Mouse (Mus musculus): Measurements from ENCODE around the gene Epn3. TPM values are rescaled to one million over a fixed set of nuclear protein-coding genes. Genes with fewer than 3 reads are reported as not detected.

The Epn3 gene
- total and polyA plus RNA-seq, 3 experiments, result 0.04 to 0.19 TPM; not detected in 1

- Histone ChIP-seq H3K4me1 (ENCODE audit: control insufficient read depth in 1 of 2, insufficient read depth in 2 of 2) (peaks cover 9 to 31% of the 10 kb centered on the region in 2 experiments), H3K27ac (ENCODE audit: insufficient read depth, low read depth) (no peak overlapping the region), H3K79me2 (replicated peaks; ENCODE audit: control insufficient read depth, extremely low read depth, insufficient read depth, poor library complexity, severe bottlenecking) (no peaks in the 10 kb centered on the region), H3K9ac (ENCODE audit: insufficient read depth, low read depth) (no peak overlapping the region), H3K4me2 (ENCODE audit: insufficient read depth, low read depth, poor library complexity, severe bottlenecking) (no peak overlapping the region), H3K4me3 (replicated peaks in 1 of 3; ENCODE audit: low read depth in 2 of 3, low read length in 2 of 3, poor library complexity in 1 of 3) (no peak overlapping the region), H3K27me3 (replicated peaks) (peaks cover 11% of the 10 kb centered on the region), H3K36me3 (replicated peaks in 1 of 2; ENCODE audit: control insufficient read depth in 1 of 2, insufficient read depth in 1 of 2, low read length in 1 of 2) (no peaks in the 10 kb centered on the region), H3K9me3 (replicated peaks; ENCODE audit: low read length) (no peaks in the 10 kb centered on the region)
- no peak for DNase-seq (ENCODE audit: extremely low read depth)
- TF ChIP-seq RAD21 (IDR thresholded peaks at IDR 0.05; ENCODE audit: low read depth, low read length) (no peak), CTCF (conservative IDR thresholded peaks at IDR 0.05 in 1 of 2, IDR thresholded peaks at IDR 0.05 in 1 of 2; ENCODE audit: low read depth in 2 of 2, low read length in 2 of 2) (no peak), RCOR1 (conservative IDR thresholded peaks at IDR 0.05; ENCODE audit: low read depth, low read length) (no peak)
- in situ Hi-C loops (cut with MboI; ENCODE audit: low pct_ligation_motif_present, low pct_unique_long_range_greater_than_20kb, low sequenced_read_pairs) (no loop called here), dilution Hi-C loops (cut with MboI; ENCODE audit: extremely low pct_ligation_motif_present, extremely low pct_unique_long_range_greater_than_20kb, low sequenced_read_pairs) (no loop called here)
These were observed 48.5 kb downstream of the Epn3 start for GRCm38 (mm10) chr11:94451091-94451773.

DNA sequence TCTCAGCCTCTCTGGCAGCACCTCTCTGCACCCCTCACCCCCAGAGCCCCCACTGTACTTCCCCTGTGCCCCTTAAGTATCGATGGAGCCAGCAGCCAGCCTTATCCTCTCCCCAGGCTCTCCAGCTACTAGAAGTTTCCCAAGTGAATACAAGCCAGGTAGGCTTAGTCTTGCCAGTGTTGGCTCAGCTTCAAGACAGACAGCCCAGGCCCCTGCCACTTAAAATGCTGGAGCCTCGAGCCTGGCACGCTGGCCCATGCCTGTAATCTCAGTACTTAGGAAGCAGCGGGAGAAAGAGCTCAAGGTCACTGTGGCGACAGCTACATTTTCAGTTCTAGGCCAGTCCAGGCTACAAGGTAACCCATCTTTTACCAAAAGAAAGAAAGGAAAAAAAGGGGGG lies 49.9 kb downstream of the Epn3 start:
- no peaks in the 10 kb centered on the region for H3K9me3 ChIP-seq (replicated peaks; ENCODE audit: low read length)
- no peak overlapping the region for H3K27ac ChIP-seq (ENCODE audit: insufficient read depth, low read depth)
- no peaks in the 10 kb centered on the region for H3K36me3 ChIP-seq (replicated peaks in 1 of 2; ENCODE audit: control insufficient read depth in 1 of 2, insufficient read depth in 1 of 2, low read length in 1 of 2)
- in situ Hi-C loops (cut with MboI; ENCODE audit: low pct_ligation_motif_present, low pct_unique_long_range_greater_than_20kb, low sequenced_read_pairs), result no loop called here
- H3K4me3 ChIP-seq (replicated peaks in 1 of 3; ENCODE audit: low read depth in 2 of 3, low read length in 2 of 3, poor library complexity in 1 of 3), result no peak overlapping the region
- no peak for DNase-seq (ENCODE audit: extremely low read depth)
- H3K4me2 ChIP-seq (ENCODE audit: insufficient read depth, low read depth, poor library complexity, severe bottlenecking), result no peak overlapping the region
- H3K79me2 ChIP-seq (replicated peaks; ENCODE audit: control insufficient read depth, extremely low read depth, insufficient read depth, poor library complexity, severe bottlenecking), result no peaks in the 10 kb centered on the region
- no peak overlapping the region for H3K9ac ChIP-seq (ENCODE audit: insufficient read depth, low read depth)
- TF ChIP-seq MAZ (IDR thresholded peaks at IDR 0.05; ENCODE audit: low read depth, low read length), result no peak
- no peak for TF ChIP-seq ZKSCAN1 (IDR thresholded peaks at IDR 0.05; ENCODE audit: borderline replicate concordance, low read depth, low read length)
- TF ChIP-seq RAD21 (IDR thresholded peaks at IDR 0.05; ENCODE audit: low read depth, low read length), result no peak
- TF ChIP-seq IRF4 (IDR thresholded peaks at IDR 0.05; ENCODE audit: low read depth, low read length), result no peak
- TF ChIP-seq NRF1 (IDR thresholded peaks at IDR 0.05; ENCODE audit: low read depth, low read length), result no peak
- TF ChIP-seq JUN (IDR thresholded peaks at IDR 0.05; ENCODE audit: insufficient read depth, low read depth, low read length), result no peak
- no peak for TF ChIP-seq UBTF (IDR thresholded peaks at IDR 0.05; ENCODE audit: low read depth, low read length)
- H3K4me1 ChIP-seq (ENCODE audit: control insufficient read depth in 1 of 2, insufficient read depth in 2 of 2), result peaks cover 4 to 25% of the 10 kb centered on the region in 2 experiments
- peaks cover 15% of the 10 kb centered on the region for H3K27me3 ChIP-seq (replicated peaks)
- dilution Hi-C loops (cut with MboI; ENCODE audit: extremely low pct_ligation_motif_present, extremely low pct_unique_long_range_greater_than_20kb, low sequenced_read_pairs), result no loop called here

- Histone ChIP-seq H3K79me2 (replicated peaks; ENCODE audit: control insufficient read depth, extremely low read depth, insufficient read depth, poor library complexity, severe bottlenecking) (no peaks in the 10 kb centered on the region), H3K4me1 (ENCODE audit: control insufficient read depth in 1 of 2, insufficient read depth in 2 of 2) (peaks cover 5 to 24% of the 10 kb centered on the region in 2 experiments; a peak in 3 of 4 replicates), H3K4me3 (replicated peaks in 1 of 3; ENCODE audit: low read depth in 2 of 3, low read length in 2 of 3, poor library complexity in 1 of 3) (no peak overlapping the region), H3K4me2 (ENCODE audit: insufficient read depth, low read depth, poor library complexity, severe bottlenecking) (no peak overlapping the region), H3K27ac (ENCODE audit: insufficient read depth, low read depth) (no peak overlapping the region), H3K27me3 (replicated peaks) (peaks cover 15% of the 10 kb centered on the region), H3K9ac (ENCODE audit: insufficient read depth, low read depth) (no peak overlapping the region), H3K9me3 (replicated peaks; ENCODE audit: low read length) (no peaks in the 10 kb centered on the region), H3K36me3 (replicated peaks in 1 of 2; ENCODE audit: control insufficient read depth in 1 of 2, insufficient read depth in 1 of 2, low read length in 1 of 2) (no peaks in the 10 kb centered on the region)
- no peak for TF ChIP-seq NRF1 (IDR thresholded peaks at IDR 0.05; ENCODE audit: low read depth, low read length)
- no peak for TF ChIP-seq MEF2A (IDR thresholded peaks at IDR 0.05; ENCODE audit: borderline replicate concordance, low read depth, low read length)
- no peak for TF ChIP-seq NELFE (IDR thresholded peaks at IDR 0.05; ENCODE audit: low read depth, low read length)
- TF ChIP-seq MAZ (IDR thresholded peaks at IDR 0.05; ENCODE audit: low read depth, low read length), result no peak
- TF ChIP-seq CHD2 (IDR thresholded peaks at IDR 0.05; ENCODE audit: low read length), result no peak
- no peak for TF ChIP-seq MAX (IDR thresholded peaks at IDR 0.05; ENCODE audit: low read length)
- no peak for TF ChIP-seq RAD21 (IDR thresholded peaks at IDR 0.05; ENCODE audit: low read depth, low read length)
- no peak for TF ChIP-seq SMC3 (IDR thresholded peaks at IDR 0.05; ENCODE audit: low read depth, low read length)
- no peak for TF ChIP-seq UBTF (IDR thresholded peaks at IDR 0.05; ENCODE audit: low read depth, low read length)
- no peak for TF ChIP-seq ETS1 (conservative IDR thresholded peaks at IDR 0.05; ENCODE audit: low read depth, low read length)
- TF ChIP-seq MYC (IDR thresholded peaks at IDR 0.05; ENCODE audit: low read depth, low read length), result no peak
- TF ChIP-seq BHLHE40 (IDR thresholded peaks at IDR 0.05; ENCODE audit: low read depth, low read length), result no peak
- no peak for TF ChIP-seq POLR2AphosphoS2 (IDR thresholded peaks at IDR 0.05; ENCODE audit: low read depth, low read length)
- no peak for TF ChIP-seq TBP (conservative IDR thresholded peaks at IDR 0.05; ENCODE audit: low read depth, low read length)
- TF ChIP-seq POLR2A (IDR thresholded peaks at IDR 0.05; ENCODE audit: low read depth, low read length), result no peak
- in situ Hi-C loops (cut with MboI; ENCODE audit: low pct_ligation_motif_present, low pct_unique_long_range_greater_than_20kb, low sequenced_read_pairs), result no loop called here
- dilution Hi-C loops (cut with MboI; ENCODE audit: extremely low pct_ligation_motif_present, extremely low pct_unique_long_range_greater_than_20kb, low sequenced_read_pairs), result no loop called here
- no peak for DNase-seq (ENCODE audit: extremely low read depth)
These were observed 50.5 kb downstream of the Epn3 start for GRCm38 (mm10) chr11:94449239-94449638.

Data from CH12.LX (cell line).